Mouse (Mus musculus) ovary, postnatal 36 days (tissue): Measurements from ENCODE around the gene Nrm.

Source experiments
- DNase-seq: peaks from one replicate; pipeline ENCODE4 v3.0.0; 2022; ENCODE audit warnings: low spot score, mixed read lengths

The Nrm gene

DNA sequence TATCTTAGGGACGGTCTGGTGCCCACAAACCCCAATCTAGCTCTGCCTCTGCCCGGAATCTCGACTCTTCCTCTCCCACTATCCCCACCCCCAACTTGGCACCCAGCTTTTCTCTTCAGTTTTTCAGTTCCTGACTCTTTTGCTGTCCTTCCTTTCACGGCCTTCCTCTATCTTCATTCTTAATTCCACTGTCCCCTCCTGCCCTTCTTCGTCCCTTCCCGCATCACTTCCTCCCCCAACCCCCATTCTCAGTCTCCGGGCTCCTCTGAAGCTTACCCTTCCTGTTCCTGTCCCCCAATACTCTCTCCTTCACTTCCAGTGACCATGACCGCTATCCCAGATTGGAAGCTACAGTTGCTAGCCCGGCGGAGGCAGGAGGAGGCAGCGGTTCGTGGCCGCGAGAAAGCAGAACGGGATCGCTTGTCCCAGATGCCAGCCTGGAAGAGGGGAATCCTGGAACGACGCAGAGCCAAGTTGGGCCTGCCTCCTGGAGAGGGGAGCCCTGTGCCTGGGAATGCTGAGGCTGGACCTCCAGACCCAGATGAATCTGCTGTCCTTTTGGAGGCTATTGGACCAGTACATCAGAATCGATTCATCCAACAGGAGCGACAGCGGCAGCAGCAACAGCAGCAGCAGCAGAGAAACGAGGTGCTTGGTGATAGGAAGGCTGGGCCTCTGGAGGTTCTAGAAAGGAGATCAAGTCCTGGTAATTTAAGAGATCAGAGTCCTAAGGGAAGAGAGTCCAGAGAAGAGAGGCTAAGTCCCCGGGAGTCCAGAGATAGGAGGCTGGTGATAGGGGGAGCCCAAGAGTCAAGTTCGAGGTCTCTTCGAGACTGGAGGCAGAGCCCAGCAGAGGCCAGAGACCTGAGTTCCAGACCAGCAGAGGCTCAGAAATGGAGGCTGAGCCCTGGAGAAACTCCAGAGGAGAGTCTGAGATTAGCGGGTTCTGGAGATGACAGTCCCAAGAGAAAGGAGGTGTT lies 6.1 kb downstream of the Nrm start:
- peak; percentile 42 for DNase-seq

DNA sequence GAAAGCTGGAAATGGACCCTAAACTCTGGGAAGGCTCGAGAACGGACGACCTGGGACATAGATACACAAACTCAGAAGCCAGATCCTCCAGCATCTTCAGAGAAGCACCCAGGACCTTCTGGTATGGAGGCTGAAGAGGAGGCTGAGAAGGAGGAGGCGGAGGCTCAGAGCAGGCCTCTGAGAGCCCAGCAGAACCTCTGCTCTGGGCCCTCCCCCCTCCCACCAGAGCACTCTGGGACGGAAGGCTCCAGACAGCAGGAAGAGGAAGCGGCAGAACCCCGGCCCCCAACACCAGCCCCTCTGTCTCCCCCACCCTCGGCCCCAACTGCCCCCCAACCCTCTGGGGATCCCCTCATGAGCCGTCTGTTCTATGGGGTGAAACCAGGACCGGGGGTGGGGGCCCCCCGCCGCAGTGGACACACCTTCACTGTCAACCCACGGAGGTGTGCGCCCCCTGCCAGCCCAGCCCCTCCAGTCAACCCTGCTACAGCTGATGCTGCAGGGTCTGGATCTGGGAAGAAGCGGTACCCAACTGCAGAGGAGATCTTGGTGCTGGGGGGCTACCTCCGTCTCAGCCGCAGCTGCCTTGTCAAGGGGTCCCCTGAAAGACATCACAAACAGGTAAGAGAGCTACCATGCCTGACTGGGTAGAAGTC lies 7.2 kb downstream of the Nrm start:
- DNase-seq = no peak

- DNase-seq = no peak
Measured at GRCm38 (mm10) chr17:35868961-35869345, 7.8 kb downstream of the Nrm start.

DNA sequence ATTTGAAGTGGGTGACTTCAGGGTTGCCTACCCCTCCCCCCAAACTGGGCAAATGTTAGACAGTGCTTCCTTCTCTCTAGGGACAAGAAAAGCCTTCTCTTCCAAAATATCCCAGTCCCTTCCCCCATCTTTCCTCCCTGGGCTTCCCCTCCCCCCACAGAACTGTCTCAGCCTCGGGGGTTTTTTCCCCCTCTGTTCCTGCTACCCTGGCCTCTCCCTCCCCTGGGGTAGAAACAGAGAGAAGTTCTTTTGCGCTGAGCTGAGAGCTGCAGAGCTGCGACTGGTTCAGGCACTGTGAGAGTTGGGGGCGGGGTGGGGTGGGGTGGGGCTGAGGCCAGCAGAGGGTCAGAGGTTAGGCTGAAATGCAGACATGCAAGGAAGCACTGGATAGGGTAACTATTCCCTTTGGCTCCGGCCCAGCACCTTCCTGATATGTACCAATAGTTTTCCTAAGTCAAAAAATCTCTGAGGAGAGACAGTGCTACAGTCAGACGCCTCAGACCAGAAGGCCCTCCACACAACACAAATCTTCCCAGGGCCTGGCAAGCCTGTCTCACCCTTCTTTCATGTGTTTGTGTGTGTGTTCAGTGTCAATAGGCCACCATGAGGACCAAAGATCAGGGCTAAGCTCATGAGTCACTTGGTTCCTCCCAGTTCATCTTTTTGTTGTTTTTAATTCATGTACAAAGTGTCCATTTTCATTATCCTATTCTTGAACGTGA lies 8.4 kb downstream of the Nrm start:
- peak; percentile 43 for DNase-seq

DNA sequence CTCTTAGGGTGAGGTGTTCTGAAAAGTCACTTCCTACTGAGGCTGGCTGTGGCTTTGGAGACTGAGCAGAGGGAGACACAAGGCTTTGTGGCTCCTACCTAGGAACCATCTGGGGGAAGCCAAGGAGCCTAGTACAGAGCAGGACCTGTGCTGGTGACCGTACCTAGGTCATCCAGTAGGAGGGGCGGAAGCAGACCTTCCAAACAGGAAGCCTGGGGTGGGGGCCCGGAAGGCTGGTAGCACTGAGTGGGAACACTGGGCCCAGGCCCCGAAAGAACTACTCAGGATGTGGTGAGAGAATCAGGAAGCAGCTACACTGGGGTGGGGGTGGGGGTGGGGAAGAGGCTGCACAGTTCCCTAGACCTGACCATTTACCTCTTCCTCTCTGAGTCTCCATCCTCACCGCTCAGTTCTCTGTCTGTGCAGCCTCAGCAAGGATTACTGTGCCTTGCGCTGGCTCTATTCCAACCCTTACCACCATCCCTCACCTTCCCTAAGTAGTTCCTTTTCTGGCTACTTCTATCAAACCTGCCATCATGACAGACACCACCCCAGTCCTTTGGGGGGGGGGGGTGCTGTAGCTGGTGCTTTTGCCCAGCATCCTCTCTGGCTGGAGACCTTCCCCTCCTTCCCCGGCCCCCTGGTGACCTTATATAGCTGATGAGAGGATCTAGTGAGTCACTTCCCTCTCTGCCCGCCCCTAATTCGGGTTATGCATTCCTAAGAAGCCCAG lies 9.2 kb downstream of the Nrm start:
- peak; percentile 39 for DNase-seq

DNA sequence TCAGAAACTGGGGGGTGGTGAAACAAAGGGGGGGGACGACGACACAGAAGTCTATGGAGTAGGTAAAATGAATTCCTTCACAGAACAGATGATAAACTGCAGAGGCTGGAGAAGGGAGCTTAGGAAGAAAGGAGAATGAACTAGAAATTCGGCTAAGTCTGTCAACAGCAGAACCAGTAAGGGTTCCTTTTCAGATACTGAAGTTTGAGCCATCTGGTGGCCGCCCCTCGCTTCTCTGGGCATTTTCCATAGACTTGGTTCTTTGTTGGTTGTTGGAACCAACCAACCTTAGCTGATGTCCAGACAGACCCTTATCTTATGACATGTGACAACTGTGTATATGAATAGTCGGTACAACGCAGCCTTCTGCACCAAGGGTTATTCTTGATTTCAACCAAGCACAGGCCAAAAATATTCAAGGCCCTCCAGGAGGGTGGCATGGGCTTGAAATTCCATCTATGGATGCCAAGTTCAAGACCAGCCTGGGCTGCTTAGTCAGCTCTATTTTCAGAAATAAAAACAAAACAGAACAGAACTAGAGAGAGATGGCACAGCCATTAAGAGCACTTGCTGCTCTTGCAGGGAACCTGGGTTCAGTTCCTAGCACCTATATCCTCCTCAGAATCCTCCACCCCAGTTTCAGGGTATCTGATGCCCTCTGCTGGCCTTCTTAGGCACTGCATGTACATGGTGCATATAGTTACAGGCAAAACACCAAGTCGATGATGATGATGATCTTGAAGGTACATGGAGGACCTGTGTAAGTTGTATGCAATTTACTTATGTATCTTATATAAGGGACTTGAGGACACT lies 10.0 kb downstream of the Nrm start:
- DNase-seq = no peak

GRCm38 (mm10) chr17:35873774-35874519 lies 12.8 kb downstream of the Nrm start:
- DNase-seq = peak; percentile 89

DNA sequence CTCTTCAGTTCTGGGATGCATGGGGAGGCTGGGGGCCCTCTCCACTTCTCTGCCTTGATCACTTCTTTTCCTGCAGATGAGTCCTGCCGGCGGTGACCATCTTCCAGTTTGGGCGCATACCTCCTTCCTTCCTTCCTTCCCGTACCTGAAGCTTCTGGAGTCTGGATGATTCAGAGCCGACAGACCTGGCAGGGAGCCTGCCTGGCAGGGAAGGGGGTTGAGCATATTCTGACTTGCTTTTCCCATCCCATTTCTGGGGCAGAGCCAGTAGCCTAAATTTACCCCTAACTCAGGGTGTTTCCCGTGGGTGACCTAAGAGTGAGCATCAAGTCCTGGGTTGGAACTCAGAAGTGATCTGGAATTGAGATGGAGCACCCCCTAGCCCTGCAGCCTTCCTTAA lies 13.6 kb downstream of the Nrm start:
- no peak for DNase-seq

DNA sequence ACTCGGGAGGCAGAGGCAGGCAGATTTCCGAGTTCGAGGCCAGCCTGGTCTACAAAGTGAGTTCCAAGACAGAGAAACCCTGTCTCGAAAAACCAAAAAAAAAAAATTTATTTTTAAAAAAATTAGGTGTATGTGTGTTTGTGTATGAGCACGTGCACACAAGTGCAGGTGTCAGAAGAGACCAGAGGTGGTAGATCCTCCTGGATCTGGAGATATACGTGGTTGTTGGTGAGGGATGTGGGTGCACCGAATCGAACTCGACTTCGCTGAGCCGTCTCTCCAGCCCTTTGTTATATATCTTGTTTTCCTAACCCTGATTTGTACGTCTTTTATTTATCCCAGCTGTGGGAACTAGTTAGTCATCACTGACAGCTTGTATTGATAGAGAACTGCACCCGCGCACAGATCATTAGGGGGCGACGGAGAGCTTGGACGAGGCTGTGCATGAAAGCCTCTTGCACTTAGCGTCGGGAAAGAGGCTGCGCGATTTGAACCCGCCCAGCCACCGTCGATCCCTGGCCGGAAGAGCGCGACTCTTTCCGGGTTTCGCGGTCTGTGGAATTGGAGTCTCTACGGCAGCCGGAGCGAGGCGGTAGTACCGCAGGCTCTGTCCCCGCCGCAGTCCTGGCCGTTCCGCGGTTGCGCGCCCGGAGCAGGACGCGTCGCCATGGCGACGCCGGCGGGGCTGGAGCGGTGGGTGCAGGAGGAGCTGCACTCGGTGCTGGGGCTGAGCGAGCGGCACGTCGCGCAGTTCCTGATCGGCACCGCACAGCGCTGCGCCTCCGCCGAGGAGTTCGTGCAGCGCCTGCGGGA lies 18.3 kb downstream of the Nrm start, which contains the start of gene Dhx16:
Dhx16 (plus strand) TSS at position 575 of the 813 bp plus-strand sequence.
- peak; percentile 93 for DNase-seq

- DNase-seq = no peak
Measured at GRCm38 (mm10) chr17:35882924-35883323, 21.8 kb downstream of the Nrm start.

DNA sequence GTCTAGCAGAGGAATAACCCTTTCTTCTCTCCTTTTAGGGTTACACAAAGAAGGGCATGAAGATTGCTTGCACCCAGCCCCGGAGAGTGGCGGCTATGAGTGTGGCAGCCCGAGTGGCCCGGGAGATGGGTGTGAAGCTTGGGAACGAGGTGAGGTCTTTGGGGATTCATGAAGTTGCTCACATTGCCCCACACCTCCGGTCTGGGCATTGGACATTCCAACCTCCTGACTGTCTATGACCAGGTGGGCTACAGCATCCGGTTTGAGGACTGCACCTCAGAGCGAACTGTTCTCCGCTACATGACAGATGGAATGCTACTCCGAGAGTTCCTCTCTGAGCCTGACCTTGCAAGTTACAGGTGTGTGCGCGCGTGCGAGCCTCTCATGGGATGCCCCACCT lies 22.7 kb downstream of the Nrm start:
- no peak for DNase-seq

DNA sequence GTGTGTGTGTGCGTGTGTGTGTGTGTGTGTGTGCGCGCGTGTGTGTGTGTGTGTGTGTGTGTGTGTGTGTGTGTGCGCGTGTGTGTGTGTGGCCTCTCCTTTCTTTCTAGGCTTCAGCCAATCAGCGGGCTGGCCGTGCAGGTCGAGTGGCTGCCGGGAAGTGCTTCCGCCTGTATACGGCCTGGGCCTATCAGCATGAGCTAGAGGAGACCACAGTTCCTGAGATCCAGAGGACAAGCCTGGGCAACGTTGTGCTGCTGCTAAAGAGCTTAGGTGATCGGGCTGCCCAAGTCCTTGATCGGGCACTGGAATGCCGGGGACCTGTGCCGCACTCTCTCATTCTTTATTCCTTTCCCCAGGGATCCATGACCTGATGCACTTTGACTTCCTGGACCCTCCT lies 26.6 kb downstream of the Nrm start:
- no peak for DNase-seq

GRCm38 (mm10) chr17:35896781-35897643 lies 35.9 kb downstream of the Nrm start, which contains the start of gene 2310061I04Rik:
Gene 2310061I04Rik, minus strand, starts transcription at chr17:35897431.
- peak; percentile 93 for DNase-seq

GRCm38 (mm10) chr17:35897644-35898573 lies 36.8 kb downstream of the Nrm start:
- no peak for DNase-seq

DNA sequence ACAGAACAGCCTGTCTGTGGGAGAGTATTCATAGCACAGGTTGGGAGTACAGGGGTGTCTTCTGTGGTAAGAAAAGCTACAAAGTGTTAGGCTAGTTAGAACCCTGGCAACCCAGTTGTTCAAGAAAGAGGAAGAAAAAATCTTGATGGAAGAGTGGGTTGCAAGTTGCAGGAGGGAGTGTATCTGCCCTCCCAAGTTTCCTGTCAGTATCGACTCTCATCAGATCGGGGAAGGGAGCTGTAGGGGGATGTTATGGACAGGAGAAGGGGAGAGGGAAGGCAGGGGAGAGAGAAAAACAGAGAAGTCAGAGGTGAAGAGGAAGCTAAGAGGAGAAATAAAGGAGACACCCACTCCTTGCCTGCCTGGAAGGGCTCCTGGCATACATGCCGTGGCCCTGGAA lies 39.5 kb downstream of the Nrm start:
- no peak for DNase-seq

- DNase-seq = no peak
Measured at GRCm38 (mm10) chr17:35903343-35903991, 42.3 kb downstream of the Nrm start.

DNA sequence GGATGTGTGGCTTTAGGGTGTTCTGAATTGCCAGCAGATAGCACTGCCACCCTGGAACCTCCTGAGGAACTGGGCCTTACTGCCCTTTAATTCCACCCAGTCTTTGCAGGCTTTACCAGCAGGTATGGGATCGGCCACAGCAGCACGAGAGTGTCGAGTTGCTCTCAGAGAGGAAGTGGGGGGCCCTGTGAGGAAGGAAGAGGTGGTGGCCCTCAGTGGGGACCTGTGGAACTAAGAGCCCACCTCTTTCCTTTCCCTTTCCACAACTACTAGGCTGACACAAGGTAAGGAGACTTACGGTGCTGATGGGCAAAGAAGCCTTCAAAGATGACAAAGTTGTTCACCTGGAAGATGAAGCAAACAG lies 42.9 kb downstream of the Nrm start:
- DNase-seq = no peak
